Mouse (Mus musculus) hindbrain, embryonic 14.5 days (tissue): ENCODE measurements at regions not wholly inside any gene's neighbourhood (a gene's known extent, or its start where the extent isn't known, plus 50 kb on each side); places are given as distances from the start of the nearest gene placed in this dataset.
"Not testable (repeated sequence)": the region's sequence is repeated elsewhere in the genome, so short reads cannot be mapped to it uniquely, and the experiment has no call there.

ENCODE experiments used
- ATAC-seq: fragments of 200-750 bp; cut with Nextera tagmentation; 2 replicates; pipeline ENCODE4 v1.8.0; 2017; ENCODE audit warnings: moderate number of reproducible peaks, mild to moderate bottlenecking, moderate TSS enrichment, moderate library complexity; ENCODE audit not compliant: low FRiP score
- DNase-seq: peaks from one replicate; pipeline ENCODE4 v3.0.0-alpha.2; 2015; ENCODE audit warnings: low spot score
- H3K27ac ChIP-seq: fragments of 300-500 bp; sonication (generic); 2 replicates; pipeline ENCODE4 v1.5.1; 2014; ENCODE audit warnings: mild to moderate bottlenecking, moderate library complexity
- H3K27me3 ChIP-seq: fragments of 300-500 bp; sonication (generic); 2 replicates; pipeline ENCODE4 v1.6.1; 2014; ENCODE audit warnings: mild to moderate bottlenecking, low read length, mixed read lengths; ENCODE audit not compliant: control insufficient read depth, insufficient read depth
- H3K36me3 ChIP-seq: fragments of 300-500 bp; sonication (generic); replicated peaks from 2 replicates; pipeline ENCODE4 v1.6.1; 2014; ENCODE audit not compliant: control insufficient read depth, insufficient read depth
- H3K4me1 ChIP-seq: fragments of 300-500 bp; sonication (generic); replicated peaks from 2 replicates; pipeline ENCODE4 v1.6.1; 2014; ENCODE audit warnings: antibody characterized with exemption, low read length, mixed read lengths; ENCODE audit not compliant: control insufficient read depth, insufficient read depth
- H3K4me2 ChIP-seq: fragments of 300-500 bp; sonication (generic); replicated peaks from 2 replicates; pipeline ENCODE4 v1.6.1; 2014; ENCODE audit warnings: mild to moderate bottlenecking, moderate library complexity
- H3K4me3 ChIP-seq: fragments of 300-500 bp; sonication (generic); replicated peaks from 2 replicates; pipeline ENCODE4 v1.5.1; 2014; ENCODE audit warnings: mild to moderate bottlenecking, low read length
- H3K9ac ChIP-seq: fragments of 300-500 bp; sonication (generic); 2 replicates; pipeline ENCODE4 v1.6.1; 2014
- H3K9me3 ChIP-seq: fragments of 300-500 bp; sonication (generic); 2 replicates; pipeline ENCODE4 v1.6.1; 2016; ENCODE audit warnings: low read length; ENCODE audit not compliant: control insufficient read depth
- WGBS: fragments of 180-500 bp; shearing (Covaris S2); extraction: QIAGEN DNeasy Blood & Tissue Kit; methylation state at CpG from one replicate; pipeline ENCODE4 v1.1.7; 2014; 5-methylcytosine and 5-hydroxymethylcytosine counted together

- H3K9me3 ChIP-seq, H3K9ac ChIP-seq, DNase-seq, ATAC-seq, H3K27me3 ChIP-seq, H3K36me3 ChIP-seq, H3K27ac ChIP-seq, H3K4me2 ChIP-seq, H3K4me3 ChIP-seq: not testable (repeated sequence)
- peaks cover 13% of the 10 kb centered on the region for H3K4me1 ChIP-seq
- 95% methylated on average over 7 of the region's 7 CpGs for WGBS
Measured at GRCm38 (mm10) chr13:107549995-107550394, 494.3 kb upstream of the Smim15 start.

- no peaks in the 10 kb centered on the region for H3K9me3 ChIP-seq
- peaks cover 15% of the 10 kb centered on the region for H3K4me1 ChIP-seq
- no peak overlapping the region for H3K4me2 ChIP-seq
- DNase-seq, result no peak
- no peaks in the 10 kb centered on the region for H3K27me3 ChIP-seq
- no peaks in the 10 kb centered on the region for H3K36me3 ChIP-seq
- ATAC-seq, result no peak
- 64% methylated on average over 7 of the region's 7 CpGs for WGBS
- no peak overlapping the region for H3K27ac ChIP-seq
- H3K4me3 ChIP-seq, result no peak overlapping the region
- no peak overlapping the region for H3K9ac ChIP-seq
Measured at GRCm38 (mm10) chr13:107547073-107547472, 497.2 kb upstream of the Smim15 start.

DNA sequence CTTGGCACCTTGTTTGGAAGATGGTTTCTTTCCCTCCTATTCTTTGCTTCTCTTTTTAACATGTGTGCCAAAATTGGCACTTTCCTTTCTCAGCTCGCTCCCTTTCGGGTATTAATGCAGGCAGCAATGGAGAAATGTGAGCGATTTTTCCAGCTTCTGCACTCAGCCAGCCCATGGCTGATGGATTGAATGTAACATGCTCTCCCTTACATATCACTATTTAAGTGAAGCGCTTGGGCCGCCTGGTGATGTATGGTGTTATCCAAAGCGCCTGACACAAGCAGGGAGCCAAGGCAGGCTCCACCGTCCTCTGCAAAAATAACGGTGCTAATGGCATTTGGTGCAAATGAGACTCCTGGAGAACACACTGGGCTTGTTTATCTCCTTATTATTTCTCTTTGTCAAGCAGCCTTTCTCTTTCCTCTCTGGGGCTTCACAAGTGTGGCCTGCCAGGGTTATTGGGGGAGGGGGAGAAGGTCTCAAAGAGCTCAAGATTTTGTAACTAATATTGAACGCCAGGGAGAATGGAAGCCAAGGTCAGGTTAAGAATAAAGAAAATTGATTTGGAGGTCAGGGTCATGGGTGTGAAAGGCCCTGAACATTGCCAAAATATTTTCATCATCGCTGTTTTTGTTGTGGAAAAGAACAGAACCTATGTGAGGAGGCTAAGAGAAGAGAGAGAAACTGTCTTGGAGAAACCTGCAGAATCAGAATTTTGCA lies 497.9 kb upstream of the Smim15 start:
- Histone ChIP-seq H3K9ac (peak overlapping the region; percentile 2; the same call in 1 of the 2 replicates), H3K4me2 (no peak overlapping the region; the same call in 1 of the 2 replicates), H3K36me3 (no peaks in the 10 kb centered on the region), H3K4me1 (peaks cover 22% of the 10 kb centered on the region), H3K27me3 (no peaks in the 10 kb centered on the region), H3K9me3 (no peaks in the 10 kb centered on the region), H3K27ac (peak overlapping the region; percentile 70), H3K4me3 (no peak overlapping the region)
- DNase-seq (peak; percentile 34), ATAC-seq (no peak)
- 22% methylated on average over 10 of the region's 10 CpGs for WGBS

DNA sequence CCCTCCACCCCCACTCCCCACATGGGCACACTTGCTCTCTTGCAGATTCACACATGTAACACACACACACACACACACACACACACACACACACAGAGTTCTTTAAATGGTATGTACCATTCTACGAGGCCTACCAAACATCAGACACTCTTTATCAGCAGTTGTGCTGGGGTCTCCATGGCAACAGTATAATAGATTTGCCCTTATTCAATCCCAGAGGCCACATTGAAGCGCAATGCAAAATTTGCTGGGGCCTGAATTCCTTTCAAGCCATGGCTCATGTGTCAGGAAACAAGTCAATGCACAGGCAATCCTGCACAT lies 502.7 kb upstream of the Smim15 start:
- Histone ChIP-seq H3K27ac (peak overlapping the region; percentile 98), H3K4me1 (peaks cover 42% of the 10 kb centered on the region), H3K36me3 (no peaks in the 10 kb centered on the region), H3K9me3 (no peaks in the 10 kb centered on the region), H3K27me3 (no peaks in the 10 kb centered on the region), H3K9ac (peak overlapping the region; percentile 51; the same call in 1 of the 2 replicates), H3K4me3 (no peak overlapping the region), H3K4me2 (0 out of 2 replicates have a peak overlapping the region, but pooled peaks have one; percentile 26)
- peak; percentile 65 for ATAC-seq
- DNase-seq, result peak; percentile 64
- 3% methylated on average over 2 of the region's 2 CpGs for WGBS

DNA sequence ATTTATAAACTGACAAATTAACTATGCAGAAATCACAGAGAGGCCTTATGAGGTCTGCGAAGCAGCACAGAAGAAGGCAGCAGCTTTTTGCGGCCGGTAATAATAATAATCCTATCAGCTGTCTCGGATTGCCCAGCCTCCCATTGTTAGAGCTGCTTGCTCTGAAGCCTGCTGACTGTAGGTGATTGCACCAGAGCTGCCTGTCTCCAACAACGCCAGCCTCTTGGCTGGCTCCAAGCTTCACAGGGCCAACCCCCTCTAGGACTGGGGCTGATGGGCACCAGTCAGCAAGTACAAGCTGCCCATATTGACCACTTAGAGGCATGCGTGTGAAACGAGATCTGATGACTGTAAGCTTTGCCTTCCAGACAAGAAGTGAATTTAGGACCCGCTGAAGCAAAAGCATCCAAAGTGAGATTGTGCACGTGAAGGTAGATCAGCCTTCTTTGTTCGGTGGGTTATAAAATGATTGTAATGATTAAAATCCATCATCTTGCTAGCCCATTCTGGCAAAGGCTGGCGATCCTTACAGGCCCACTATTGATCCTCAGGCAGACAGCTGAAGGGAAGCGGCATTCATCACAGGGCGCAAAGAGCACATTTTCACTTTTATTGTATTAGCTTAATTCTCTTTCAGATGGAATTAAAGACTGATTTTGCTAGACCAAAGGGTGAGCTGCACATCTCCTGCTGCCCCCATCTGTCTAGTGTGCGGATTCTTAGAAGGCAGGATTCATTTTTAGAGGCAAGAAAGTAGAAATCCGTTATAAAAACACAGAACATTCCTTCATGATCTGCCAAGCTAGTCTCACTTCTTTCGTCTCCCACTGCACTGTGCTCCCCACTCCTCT lies 503.2 kb upstream of the Smim15 start:
- WGBS, result 17% methylated on average over 16 of the region's 16 CpGs
- Histone ChIP-seq H3K36me3 (no peaks in the 10 kb centered on the region), H3K9ac (peak overlapping the region; percentile 51), H3K4me1 (peaks cover 36% of the 10 kb centered on the region), H3K27me3 (no peaks in the 10 kb centered on the region), H3K4me3 (no peak overlapping the region), H3K9me3 (no peaks in the 10 kb centered on the region), H3K27ac (peak overlapping the region; percentile 98), H3K4me2 (peak overlapping the region; percentile 26; the same call in 1 of the 2 replicates)
- ATAC-seq, result peak; percentile 90
- DNase-seq, result peak; percentile 72

DNA sequence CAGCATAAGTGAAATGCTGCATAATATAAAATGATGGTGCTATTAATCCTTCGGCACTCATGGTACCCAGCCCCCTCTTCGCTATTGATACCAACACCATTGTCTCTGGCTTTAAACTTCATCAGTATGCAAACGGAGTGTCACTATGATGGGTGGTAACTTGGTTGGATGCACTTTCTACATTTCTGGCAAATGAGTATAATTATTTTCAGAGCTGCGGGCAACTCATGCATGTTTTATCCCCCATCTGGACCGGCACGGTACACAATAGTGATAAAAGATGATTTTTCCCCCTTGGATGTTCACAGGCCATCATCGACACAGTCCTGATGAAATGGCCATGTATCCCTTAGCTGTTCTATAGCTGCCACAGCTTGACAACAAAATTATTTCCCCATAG lies 503.9 kb upstream of the Smim15 start:
- DNase-seq, result peak; percentile 60
- Histone ChIP-seq H3K27me3 (no peaks in the 10 kb centered on the region), H3K4me1 (peaks cover 30% of the 10 kb centered on the region), H3K36me3 (no peaks in the 10 kb centered on the region), H3K9ac (peak overlapping the region; percentile 51; the same call in 1 of the 2 replicates), H3K4me2 (peak overlapping the region; percentile 26; the same call in 1 of the 2 replicates), H3K27ac (peak overlapping the region; percentile 98), H3K4me3 (no peak overlapping the region), H3K9me3 (no peaks in the 10 kb centered on the region)
- ATAC-seq, result peak; percentile 83
- 17% methylated on average over 7 of the region's 7 CpGs for WGBS

GRCm38 (mm10) chr13:107539867-107540266 lies 504.4 kb upstream of the Smim15 start:
- Histone ChIP-seq H3K9ac (no peak overlapping the region), H3K4me2 (no peak overlapping the region), H3K4me1 (peaks cover 30% of the 10 kb centered on the region), H3K4me3 (no peak overlapping the region), H3K36me3 (no peaks in the 10 kb centered on the region), H3K27me3 (no peaks in the 10 kb centered on the region), H3K9me3 (no peaks in the 10 kb centered on the region), H3K27ac (peak overlapping the region; percentile 98)
- peak; percentile 48 for DNase-seq
- WGBS, result 35% methylated on average over 4 of the region's 4 CpGs
- peak; percentile 19; the same call in 1 of the 2 replicates for ATAC-seq

- no peak for ATAC-seq
Measured at GRCm38 (mm10) chr13:107539326-107539725, 504.9 kb upstream of the Smim15 start.

DNA sequence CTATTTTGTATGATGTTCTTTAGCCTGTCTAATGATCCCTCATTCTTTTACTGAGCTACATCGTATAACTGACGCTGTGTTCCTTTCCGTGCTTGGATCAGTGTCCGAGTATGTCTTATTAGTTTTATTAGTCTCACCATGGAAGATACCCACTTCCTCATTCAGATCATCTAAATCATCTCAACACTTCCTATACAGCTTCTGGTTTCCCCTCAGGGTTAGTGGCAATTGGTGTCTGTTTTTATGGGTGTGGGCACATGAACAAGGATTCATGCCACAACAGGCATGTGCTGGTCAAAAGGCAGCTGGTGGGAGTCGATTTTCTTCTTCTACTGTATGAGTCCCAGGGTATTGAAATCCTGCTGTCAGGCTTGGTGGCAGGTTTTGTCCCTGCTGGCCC lies 509.0 kb upstream of the Smim15 start:
- Histone ChIP-seq H3K4me3 (no peak overlapping the region), H3K27me3 (no peaks in the 10 kb centered on the region), H3K9ac (no peak overlapping the region), H3K36me3 (no peaks in the 10 kb centered on the region), H3K9me3 (no peaks in the 10 kb centered on the region), H3K27ac (no peak overlapping the region), H3K4me1 (peaks cover 15% of the 10 kb centered on the region), H3K4me2 (no peak overlapping the region)
- ATAC-seq, result no peak
- 87% methylated on average over 5 of the region's 5 CpGs for WGBS
- DNase-seq, result no peak

More at GRCm38 (mm10) chr13:107539326-107539725, 504.9 kb upstream of the Smim15 start:
- no peak for DNase-seq
- peaks cover 30% of the 10 kb centered on the region for H3K4me1 ChIP-seq
- no peaks in the 10 kb centered on the region for H3K9me3 ChIP-seq
- H3K27me3 ChIP-seq, result no peaks in the 10 kb centered on the region
- H3K4me2 ChIP-seq, result no peak overlapping the region
- H3K9ac ChIP-seq, result no peak overlapping the region
- 44% methylated on average over 4 of the region's 4 CpGs for WGBS
- no peak overlapping the region for H3K4me3 ChIP-seq
- H3K27ac ChIP-seq, result peak overlapping the region; percentile 62
- no peaks in the 10 kb centered on the region for H3K36me3 ChIP-seq
